Mouse (Mus musculus): ENCODE data around the gene Zg16.

Zg16 gene

DNA sequence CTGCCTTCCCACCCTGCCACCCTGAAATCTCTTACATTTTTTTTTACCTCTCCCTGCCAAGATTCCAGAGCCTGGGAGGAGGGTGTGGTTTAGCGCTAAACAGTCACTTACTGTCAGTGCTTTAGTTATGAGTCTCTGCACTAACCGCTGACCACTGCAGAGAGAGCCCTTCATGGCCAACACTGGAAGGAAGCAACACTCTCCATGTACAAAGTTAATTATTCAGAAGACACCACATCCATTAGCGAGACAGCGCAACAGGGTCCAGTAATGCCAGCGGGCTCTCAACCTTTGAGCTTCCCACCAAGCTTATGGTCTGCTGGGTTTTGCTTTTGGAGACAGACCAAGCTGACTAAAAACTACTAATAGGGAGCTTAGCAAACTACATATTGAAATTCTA is 10.9 kb downstream of the Zg16 start:
- DNase-seq (ENCODE audit: low spot score in 2 of 2) = no peak

DNA sequence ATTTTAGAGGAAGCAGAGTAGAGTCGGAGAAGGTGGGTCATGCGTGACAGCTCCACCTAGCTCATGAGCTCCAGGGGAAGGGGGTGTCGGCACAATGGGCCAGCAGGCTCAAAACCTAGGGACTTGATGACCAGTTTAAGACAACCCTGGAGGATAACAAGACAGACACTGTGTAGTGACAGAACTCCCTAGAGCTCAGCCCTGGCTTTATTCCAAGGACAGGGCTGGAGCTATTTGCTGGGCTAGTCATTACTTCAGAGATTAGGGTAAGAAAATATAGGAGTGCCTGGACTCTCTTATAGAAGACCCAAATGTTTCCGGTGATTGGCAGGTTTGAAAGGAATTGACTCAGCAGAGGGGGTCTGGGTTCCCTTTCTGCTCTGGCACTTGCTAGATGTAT is 13.9 kb downstream of the Zg16 start:
- no peak for DNase-seq (ENCODE audit: low spot score in 2 of 2)

DNA sequence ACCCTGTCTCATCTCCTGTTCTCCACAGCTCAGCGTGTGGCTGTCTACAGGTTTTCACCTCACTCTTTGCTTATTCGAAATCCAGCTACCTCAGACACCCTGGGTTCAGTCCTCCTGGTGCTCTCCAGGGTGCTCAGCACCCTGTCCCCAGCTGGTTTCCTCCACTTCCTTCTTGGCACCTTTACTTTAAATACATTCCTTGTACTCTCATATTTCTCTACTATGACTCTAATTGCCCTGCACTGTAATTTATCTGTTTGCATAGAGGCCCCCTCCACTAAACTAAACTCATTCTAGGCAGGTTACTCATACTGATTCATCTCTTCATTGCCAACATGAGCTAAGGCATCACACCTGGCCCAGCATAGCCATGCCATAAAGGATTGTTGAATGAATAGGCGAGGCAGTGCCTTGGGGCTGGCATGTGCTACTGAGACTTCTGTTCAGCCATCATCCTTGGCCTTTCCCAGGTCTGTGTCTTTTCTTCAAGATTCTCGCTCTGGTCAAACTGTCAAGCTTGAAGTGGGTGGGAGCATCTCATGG is 16.2 kb downstream of the Zg16 start:
- DNase-seq (ENCODE audit: low spot score in 2 of 2) = no peak

DNA sequence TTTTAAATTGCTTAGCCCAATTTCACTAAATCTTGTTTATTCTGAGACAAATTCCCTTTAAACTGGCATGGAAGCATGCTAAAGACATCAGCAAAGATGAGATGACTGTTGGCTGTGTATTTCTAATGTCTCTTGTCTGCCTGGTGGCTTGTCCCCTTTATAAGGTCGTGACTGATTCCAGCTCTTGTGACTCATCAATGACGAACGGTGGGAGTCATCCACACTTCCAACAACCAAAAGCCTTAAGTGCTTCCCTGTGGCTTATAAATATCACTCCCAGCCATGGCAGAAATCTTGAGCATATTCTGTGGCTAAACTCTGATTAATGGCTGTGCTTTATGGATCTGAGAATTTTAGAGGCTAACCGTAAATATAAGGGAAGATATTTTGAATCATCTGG is 20.8 kb downstream of the Zg16 start:
- DNase-seq (ENCODE audit: low spot score in 2 of 2) = no peak

DNA sequence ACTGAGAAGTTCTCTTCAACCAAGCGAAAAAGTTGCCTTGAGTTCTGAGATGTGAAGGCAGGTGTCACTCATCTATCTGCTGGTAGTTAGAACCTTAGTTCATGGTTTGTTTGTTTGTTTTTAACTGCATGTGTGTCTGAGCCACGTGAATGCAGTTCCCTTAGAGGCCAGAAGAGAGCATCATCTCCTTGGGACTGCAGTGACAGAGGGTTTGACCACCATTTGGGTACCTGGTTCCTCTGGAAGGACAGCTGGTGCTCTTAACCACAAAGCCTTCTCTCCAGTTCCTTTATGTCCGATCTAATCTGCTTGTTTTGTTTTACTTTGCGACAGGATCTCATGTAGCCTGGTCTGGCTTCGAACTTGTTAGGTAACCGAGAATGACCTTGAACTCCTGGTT is 21.6 kb downstream of the Zg16 start:
- no peak for DNase-seq (ENCODE audit: low spot score in 2 of 2)

DNA sequence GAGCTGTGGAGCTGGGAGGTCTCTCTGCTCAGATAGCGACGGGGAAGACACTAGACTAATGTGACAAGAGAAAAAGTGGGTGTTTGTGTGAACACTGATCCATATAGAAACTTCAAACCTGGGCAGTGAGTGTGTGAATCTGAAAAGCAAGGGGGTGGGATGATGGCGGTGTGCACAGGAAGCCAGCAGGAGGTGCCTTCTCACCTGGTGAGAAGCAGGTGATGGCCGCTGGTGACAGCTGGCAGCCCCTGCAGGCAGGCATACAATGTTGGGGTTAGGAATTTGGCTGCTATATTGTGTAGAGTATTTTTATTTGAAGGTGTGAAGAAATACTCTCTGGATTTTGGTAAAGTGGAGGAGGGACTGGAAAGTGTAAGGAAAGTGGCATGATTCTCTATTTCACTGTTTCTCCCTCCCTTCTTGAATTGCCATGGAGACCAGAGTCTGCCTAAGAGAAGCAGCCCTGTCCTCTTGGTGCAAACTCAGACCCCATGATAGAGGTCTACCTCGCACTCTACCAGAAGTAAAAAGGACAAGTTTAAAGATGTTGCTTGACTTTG is 32.0 kb downstream of the Zg16 start:
- DNase-seq (ENCODE audit: low spot score in 2 of 2) = no peak

DNA sequence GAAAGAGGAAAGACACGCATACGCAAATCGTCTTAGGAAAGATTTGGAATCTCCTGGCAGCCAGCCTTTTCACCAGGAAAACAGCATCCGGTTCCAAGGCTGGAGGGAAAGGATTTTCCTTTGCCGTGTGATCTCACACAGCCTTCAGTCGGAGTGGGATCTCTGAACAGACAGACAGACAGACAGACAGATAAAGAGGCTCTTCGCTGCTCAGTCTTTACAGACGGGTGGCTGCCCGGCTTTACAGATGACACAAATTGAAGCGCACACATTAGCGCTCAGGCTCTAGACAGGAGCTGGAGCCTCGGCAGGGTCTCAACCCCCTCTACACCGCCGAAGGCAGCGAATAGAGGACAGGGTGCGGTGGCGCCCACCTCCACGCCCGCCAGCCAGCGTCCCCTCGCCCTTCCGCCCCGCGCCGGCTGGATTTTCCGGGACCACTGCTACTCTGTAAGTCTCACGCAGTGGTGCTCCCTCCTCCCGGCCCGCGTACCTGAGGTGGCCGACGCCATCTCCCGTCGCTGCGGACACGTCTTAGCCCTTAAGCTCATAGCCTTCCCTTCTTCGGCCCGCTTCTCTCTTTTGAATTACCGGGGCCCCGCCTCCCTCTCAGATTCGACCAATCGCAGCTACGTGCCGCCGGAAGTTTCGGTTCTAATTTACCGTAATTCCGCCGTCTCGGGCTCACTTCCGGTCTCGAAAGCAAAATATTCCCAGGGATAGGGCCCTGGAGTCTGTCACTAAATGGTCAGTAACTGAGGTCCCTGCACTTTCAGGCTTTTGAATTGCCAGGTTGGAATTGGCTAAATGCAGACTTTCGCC is 45.1 kb downstream of the Zg16 start, which contains the start of gene Kif22:
Kif22 (minus strand) TSS at position 621 of the 822 bp plus-strand sequence.
- peak; percentile 74 to 84 for DNase-seq (ENCODE audit: low spot score in 2 of 2)

DNA sequence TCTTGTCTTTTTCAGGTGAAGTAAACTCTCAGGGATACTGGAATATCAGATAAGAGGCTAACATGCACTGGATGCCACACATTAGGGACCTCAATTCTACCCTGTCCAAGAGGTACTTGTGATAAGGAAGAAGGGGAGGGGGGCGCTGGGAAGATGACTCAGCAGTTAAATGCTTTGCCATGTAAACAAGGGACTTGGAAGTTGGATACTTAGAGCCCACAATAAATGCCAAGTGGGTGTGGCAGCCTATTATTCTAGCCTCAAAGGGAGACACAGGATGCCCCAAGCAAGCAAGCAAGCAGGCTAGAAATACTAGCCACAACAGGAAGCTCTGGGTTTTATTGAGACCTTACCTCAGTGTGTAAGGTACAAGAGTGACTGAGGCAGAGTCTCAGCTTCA is 55.9 kb downstream of the Zg16 start:
- DNase-seq (ENCODE audit: low spot score in 2 of 2) = no peak

DNA sequence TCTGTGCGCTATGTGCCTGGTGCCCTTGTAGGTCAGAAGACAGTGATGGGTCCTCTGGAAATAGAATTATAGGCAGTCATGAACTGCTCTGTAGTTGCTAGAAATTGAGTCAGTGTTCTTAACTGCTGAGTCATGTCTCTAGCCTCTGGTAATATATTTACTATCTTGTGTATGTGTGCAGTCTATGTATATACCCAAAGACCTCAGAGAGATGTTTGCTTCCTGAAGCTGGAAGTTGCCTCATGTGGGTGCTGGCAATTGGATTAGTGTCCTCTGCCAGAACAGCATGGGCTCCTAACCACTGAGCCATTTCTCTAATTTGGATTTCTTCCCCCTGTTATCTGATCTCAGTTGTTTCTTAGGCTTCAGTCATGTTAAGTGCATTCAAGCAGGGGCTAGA is 57.0 kb downstream of the Zg16 start:
- no peak for DNase-seq (ENCODE audit: low spot score in 2 of 2)

DNA sequence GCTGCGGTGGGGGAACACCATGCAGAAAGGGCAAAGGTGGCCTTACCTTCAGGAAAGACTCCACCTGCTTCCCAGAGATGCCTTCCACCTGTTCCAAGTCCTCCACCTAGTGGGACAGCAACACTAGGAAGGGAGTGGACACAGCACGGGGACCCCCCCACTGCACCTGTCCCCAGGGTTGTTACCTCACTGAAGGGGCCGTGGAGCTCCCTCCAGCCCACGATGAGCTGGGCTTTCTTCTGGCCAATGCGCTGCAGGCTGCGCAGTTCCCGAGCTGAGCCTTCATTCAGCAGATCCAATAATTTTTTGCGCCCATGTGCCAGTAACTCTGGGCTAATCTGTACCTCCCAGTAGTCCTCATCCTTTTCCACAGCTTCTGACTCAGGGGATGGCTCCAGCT is 59.2 kb downstream of the Zg16 start:
- no peak for DNase-seq (ENCODE audit: low spot score in 2 of 2)

DNA sequence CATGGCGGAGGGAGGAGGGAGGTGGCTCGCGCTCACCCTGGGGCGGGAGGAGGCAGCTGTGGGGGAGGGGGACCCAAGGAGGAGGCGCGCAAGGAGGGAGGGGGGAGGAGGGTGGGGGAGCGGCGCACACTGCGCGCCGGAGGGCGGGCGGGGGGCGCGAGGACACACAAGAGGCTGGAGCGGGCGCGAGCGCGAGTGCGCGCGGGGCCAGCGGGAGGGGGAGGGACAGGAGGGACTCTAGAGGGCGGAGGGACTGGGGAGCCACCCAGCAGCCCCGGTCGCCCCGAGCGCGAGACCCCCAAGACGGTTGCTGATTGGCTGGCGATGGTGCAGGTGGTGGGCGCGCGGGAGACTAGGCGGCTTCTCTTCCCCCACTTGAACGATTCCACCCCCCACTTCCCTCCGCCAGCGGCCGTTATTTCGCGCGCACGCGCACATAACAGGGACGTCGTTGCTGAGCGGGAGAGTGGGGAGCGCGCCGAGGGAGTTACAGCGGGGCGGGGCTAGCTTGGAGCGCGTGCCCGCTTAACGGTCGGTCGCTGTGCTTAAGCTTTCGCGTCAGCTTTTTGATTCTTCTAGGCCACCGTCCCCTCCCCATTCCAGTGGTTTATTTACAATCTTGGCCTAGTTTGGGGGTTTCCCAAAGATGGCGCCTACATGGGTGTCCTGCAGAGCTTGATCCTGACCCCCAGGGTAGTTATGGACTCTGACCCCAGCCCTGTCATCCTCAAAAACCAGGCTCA is 60.0 kb downstream of the Zg16 start, which contains the start of gene Maz:
Maz (minus strand) TSS at position 54 of the 743 bp plus-strand sequence.
- peak; percentile 99 for DNase-seq (ENCODE audit: low spot score in 2 of 2)

DNA sequence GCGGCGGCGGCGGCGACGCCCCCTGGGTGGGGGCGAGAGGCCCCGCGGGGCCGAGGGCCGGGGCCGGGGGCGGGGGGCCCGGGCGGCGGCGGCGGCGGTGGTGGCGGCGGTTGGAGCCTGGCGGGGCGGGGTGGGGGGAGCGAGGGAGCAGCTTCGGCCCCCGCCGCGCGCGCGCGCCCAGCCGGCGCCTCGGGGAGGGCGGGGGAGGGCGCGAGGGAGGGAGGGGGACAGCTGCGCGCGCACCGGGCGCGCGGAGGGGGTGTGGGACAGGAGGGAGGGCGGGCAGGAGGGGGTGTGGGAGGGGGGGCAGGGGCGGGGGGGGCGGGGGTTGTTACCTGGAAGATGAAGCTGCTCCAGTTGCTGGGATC is 60.5 kb downstream of the Zg16 start:
- no peak for DNase-seq (ENCODE audit: low spot score in 2 of 2)

DNA sequence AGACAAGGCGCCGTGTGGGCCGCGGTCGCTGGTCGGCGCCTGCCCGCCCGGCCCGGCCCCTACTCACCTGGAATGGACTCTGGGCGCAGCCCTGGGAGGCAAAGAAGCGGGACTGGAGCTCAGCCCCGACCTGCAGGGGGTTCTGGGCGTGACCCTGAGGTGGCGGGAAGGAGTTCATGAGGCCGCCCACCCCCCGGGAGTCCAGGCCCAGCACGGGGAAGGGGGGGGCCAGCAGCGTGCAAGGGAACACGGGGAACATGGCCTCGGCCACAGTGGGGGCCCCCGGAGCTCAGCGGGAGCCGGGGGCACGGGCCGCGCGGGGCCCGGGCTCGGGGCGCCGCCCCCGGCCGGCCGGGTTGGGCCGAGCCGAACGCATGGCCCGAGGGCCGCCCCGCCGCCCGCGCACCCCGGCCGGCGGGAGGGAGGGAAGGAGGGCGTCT is 60.9 kb downstream of the Zg16 start:
- peak; percentile 72 to 76 for DNase-seq (ENCODE audit: low spot score in 2 of 2)

DNA sequence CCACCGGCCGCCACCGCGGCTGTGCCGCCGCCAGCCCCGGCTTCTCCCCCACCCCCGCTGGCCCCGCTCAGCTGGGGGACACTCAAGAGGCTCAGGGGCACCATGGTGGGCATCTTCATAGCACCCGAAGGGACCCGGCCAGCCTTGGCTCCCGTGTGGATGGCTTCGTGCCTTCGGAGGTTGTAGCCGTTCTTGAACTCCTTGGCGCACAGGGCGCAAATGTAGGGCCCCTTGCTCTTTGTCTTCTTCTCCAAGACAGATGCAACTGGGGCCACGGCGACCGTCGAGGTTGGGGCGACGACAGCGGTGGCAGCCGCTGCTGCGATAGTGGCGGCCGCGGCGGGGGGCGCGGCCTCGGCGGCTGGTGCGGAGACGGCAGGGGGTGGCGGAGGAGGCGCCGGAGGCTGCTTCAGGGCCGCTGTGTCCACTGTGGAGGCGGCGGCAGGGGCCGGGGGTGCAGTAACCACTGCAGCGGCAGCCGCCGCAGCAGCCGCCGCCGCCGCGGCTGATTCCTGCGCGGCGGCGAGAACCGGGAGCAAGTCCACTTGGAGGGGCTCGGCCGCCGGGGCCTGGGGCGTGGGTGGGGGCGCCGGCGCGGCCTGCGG is 61.5 kb downstream of the Zg16 start:
- DNase-seq (ENCODE audit: low spot score in 2 of 2) = peak; percentile 35 to 54

DNA sequence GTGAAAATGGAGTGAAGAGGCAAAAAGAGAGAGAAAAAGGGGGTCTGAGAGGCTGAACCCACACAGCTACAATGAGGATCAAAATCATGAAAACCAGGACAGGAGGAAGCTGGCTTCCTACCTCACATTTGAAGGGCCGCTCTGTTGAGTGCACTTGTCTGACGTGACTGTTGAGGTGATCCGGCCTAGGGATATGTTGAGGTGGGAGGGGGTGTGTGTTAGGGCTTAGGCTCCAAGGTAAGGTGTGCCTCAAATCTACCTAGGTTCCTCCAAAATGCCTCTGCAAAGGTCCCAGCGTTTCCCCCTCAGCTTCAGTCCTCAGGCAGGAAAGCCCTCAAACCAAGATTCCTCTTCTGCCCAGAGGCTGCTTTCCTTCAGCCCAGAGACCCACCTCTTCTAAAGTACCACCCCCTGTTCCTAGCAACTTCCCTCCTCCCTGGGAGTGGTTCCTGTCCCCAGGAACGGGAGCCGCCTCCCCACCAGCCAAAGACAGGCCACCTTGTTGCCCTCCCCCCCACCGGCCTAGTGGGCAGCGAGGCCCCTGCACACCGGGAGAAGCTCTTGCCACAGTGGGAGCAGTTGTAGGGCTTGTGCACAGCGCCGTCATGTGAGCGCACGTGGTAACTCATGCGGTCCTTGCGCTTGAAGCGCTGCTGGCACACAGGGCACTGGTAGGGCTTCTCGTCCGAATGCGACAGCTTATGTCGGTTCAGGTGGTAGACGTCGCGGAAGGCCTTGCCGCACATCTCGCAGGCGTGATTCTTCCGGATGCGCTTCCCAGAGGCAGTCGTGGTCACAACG is 62.2 kb downstream of the Zg16 start:
- peak; percentile 79 to 82 for DNase-seq (ENCODE audit: low spot score in 2 of 2)

DNA sequence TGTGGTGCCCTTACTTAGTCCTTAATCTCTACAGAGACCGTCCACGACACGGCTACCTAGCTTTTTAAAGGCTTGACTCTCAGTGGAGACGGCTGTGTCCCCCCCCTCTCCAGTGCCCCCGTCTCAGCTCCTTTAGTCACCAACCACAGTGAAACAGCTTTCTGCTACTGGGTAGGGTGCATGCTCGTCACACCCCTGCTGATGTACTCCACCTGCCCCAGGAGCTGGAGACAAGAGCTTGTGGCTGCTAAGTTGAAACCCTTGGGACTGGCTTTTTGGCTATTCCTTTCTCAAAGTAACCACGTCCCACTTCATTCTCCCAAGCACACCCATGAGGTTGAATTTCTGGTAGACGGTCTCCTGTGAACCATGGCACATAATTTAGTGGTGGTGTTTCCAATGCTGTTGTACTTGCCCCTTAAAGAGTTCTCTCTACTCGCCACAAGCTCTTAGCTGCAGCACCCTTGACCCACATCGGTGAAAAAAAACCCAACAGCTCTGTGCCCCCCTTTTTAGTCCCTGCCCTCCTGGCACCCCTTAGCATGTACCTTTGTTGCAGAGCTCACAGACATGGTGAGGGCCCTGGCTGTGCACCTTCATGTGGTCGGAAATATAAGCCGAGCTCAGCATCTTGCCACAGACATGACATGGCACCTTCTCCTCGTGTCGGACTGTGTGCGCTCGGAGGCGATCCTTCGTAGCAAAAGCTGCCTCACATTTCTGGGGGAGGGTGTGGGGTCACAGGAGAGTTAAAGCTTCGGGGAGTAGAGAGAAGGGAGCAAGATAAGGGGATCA is 63.0 kb downstream of the Zg16 start:
- peak in 1 of 2 experiments; percentile 20 for DNase-seq (ENCODE audit: low spot score in 2 of 2)

DNA sequence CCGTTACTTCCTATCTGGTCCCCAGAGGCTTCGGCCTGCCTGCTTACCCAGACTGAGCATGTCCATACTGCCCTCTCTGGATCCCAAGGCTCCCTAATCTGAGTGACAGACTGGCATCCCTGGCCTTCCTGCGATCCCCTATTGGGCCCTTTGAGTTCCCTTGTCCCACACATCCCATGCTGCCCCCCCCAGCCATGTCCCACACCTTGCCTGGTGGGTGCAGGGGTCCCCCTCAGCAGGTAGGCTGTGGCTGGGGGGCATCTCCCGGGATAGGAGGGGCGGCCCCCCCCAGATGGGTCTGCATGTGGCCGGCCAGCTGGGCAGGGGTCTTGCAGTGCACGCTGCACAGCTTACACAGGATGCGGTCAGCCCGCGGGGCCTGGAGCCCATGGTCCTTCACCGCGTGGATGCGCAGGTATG is 63.8 kb downstream of the Zg16 start:
- peak; percentile 30 to 44 for DNase-seq (ENCODE audit: low spot score in 2 of 2)

DNA sequence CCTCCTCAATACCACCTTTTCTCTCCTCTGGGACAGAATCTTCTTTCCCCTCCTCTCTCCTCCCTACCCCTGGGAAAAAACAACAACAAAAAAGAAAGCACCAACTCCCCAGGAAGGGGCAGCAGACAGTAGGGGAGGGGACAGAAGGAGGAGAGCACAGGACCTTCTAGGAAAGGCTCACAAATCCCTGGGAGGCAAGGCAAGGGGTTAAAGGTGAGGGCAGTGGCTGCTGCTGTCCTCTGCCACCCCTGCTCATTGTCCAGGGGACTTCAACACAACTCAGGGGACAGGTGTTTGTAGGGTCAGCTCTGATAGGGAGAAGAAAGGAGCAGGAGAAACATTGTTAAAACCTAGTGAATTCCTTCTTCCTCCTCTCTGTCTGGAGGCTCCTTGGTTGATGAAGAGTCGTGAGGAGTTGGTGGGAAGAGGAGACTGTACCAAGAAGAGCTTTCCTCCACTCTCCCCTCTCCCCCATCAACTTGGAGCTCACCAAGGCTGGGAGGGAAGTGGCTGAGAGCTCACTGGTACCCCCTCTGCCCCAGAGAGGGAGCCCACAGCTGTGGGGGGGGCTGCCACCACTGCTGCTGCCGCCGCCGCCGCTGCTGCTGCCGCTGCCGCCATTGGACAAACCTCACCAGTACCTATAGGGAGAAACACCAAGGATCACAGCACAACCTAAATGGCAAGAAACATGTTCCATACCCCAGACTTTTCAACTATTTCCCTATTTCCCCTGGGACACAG is 64.4 kb downstream of the Zg16 start:
- peak in 1 of 2 experiments; percentile 16 for DNase-seq (ENCODE audit: low spot score in 2 of 2)

Measured in frontal cortex, postnatal 10 days (tissue).